Mouse (Mus musculus): ENCODE data around the gene Ypel4.

Gene Ypel4

GRCm38 (mm10) chr2:84758542-84759127 lies 24.8 kb downstream of the Ypel4 start:
- peak; percentile 76 for DNase-seq (ENCODE audit: low read depth, low spot score)

GRCm38 (mm10) chr2:84760777-84761176 lies 26.9 kb downstream of the Ypel4 start:
- DNase-seq (ENCODE audit: low read depth, low spot score): no peak

- DNase-seq (ENCODE audit: low read depth, low spot score): no peak
Measured at GRCm38 (mm10) chr2:84761309-84761708, 27.5 kb downstream of the Ypel4 start.

GRCm38 (mm10) chr2:84761840-84762239 lies 28.0 kb downstream of the Ypel4 start:
- no peak for DNase-seq (ENCODE audit: low read depth, low spot score)

- DNase-seq (ENCODE audit: low read depth, low spot score): peak; percentile 75
Measured at GRCm38 (mm10) chr2:84762295-84762694, 28.4 kb downstream of the Ypel4 start.

GRCm38 (mm10) chr2:84762818-84763217 lies 29.0 kb downstream of the Ypel4 start:
- DNase-seq (ENCODE audit: low read depth, low spot score): no peak

- DNase-seq (ENCODE audit: low read depth, low spot score): no peak
Measured at GRCm38 (mm10) chr2:84770501-84770900, 36.6 kb downstream of the Ypel4 start.

GRCm38 (mm10) chr2:84772454-84772853 lies 38.6 kb downstream of the Ypel4 start:
- DNase-seq (ENCODE audit: low read depth, low spot score): no peak

- no peak for DNase-seq (ENCODE audit: low read depth, low spot score)
Measured at GRCm38 (mm10) chr2:84773195-84773594, 39.3 kb downstream of the Ypel4 start.

- peak; percentile 94 for DNase-seq (ENCODE audit: low read depth, low spot score)
Measured at GRCm38 (mm10) chr2:84774751-84775150, 40.9 kb downstream of the Ypel4 start.

GRCm38 (mm10) chr2:84775241-84775640 lies 41.4 kb downstream of the Ypel4 start, which contains the start of gene Serping1:
Gene Serping1 (minus strand): TSS chr2:84775444.
- peak; percentile 20 for DNase-seq (ENCODE audit: low read depth, low spot score)

- no peak for DNase-seq (ENCODE audit: low read depth, low spot score)
Measured at GRCm38 (mm10) chr2:84775665-84776064, 41.8 kb downstream of the Ypel4 start.

GRCm38 (mm10) chr2:84777706-84778105 lies 43.8 kb downstream of the Ypel4 start:
- DNase-seq (ENCODE audit: low read depth, low spot score): no peak

- peak; percentile 70 for DNase-seq (ENCODE audit: low read depth, low spot score)
Measured at GRCm38 (mm10) chr2:84779210-84779609, 45.4 kb downstream of the Ypel4 start.

- DNase-seq (ENCODE audit: low read depth, low spot score): no peak
Measured at GRCm38 (mm10) chr2:84783315-84783714, 49.5 kb downstream of the Ypel4 start.

GRCm38 (mm10) chr2:84783840-84784566 lies 50.1 kb downstream of the Ypel4 start:
- DNase-seq (ENCODE audit: low read depth, low spot score): no peak

Measured in R1 (cell line).